Mouse (Mus musculus): ENCODE measurements around the gene Wwox.

The Wwox gene

DNA sequence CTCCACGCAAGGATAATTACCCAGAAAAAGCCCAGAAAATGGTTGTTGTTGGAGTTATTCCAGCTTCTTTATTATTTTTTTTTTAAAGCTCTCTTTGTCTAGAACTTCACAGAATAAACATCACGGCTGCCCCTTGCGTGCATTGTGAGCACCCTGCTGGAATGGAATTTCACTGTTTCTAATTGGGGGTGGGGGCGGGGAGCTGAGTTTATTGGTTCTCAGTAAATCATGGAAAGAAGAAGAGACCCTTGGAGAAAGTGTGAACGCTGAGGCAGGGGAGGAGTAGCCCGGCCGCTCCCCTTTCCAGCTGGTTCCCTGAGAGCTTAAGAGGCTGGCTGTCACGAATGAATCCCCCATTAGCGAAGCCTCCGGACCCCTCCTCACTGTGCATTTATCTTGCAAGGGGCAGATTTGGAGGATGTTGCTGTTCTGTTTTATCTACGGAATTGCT lies 436.7 kb downstream of the Wwox start:
- TF ChIP-seq GATA4 (IDR thresholded peaks at IDR 0.05; ENCODE audit: insufficient replicate concordance, low read length): no peak

DNA sequence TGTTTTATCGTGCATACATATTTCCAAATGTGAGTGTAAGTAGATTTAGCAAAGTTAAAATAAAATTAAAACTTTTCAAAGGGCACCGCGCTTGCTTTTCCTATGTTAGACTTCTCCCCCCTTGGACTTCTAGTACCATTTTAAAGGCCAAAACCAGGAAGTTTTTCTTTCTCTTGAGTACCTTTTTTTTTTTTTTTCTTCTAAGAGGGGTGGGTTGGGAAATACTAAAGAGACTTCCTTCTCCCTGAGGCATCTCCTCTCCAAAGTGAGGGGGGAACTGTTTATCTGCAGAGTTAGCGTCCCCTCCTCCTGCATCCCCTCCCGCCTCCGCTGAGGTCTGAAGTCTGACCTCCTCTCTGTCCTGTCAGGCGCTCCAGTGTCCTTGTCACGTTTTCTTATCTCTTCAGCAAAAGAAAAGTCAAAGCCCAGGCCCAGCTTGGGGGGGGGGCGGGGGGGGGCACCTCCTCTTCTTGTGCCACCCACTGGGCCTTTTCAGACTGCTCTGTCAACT lies 437.3 kb downstream of the Wwox start:
- TF ChIP-seq GATA4 (IDR thresholded peaks at IDR 0.05; ENCODE audit: insufficient replicate concordance, low read length): 0 out of 2 replicates have a peak, but pooled peaks have one; percentile 30

GRCm38 (mm10) chr8:114877234-114877633 lies 437.8 kb downstream of the Wwox start:
- no peak for TF ChIP-seq GATA4 (IDR thresholded peaks at IDR 0.05; ENCODE audit: insufficient replicate concordance, low read length)

DNA sequence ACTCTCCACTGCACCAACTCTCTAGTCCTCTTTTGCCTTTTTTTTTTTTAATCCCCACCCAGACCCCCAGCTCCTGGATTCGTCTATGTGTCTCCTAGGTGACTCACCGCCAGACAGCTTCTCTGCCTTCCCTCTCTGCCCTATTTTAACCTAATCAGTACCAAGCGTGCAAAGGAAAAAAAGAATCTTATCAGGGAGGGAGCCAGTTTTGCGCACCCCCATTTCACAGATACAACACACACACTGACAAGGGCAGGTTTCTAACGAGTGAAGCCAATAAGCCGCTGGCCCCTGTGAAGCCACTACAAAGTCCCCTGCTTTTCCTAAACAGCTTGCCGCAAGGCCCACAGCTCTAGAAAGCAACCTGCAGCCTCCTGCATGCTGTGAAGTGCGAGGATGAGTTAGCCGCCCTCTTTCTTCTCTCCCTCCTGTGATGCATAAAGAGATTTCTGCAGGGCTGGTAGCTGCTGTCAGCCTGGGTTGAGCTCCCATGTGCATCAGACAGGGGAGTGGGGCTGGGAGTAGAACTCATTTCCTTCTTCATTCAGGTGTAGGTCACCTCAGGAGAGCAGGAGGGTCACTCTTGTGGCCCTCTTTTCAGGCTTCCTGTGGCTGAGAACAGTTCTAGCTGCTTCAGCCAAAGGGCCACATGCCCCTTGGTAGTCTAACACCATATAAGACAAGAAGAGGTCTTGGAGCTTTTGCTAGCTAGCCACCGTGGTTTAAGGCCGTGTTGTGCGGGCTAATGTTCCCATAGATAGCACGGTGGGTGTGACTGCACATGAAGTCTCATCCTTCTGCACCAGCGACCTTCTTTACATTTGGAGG lies 439.2 kb downstream of the Wwox start:
- no peak for TF ChIP-seq GATA4 (IDR thresholded peaks at IDR 0.05; ENCODE audit: insufficient replicate concordance, low read length)

DNA sequence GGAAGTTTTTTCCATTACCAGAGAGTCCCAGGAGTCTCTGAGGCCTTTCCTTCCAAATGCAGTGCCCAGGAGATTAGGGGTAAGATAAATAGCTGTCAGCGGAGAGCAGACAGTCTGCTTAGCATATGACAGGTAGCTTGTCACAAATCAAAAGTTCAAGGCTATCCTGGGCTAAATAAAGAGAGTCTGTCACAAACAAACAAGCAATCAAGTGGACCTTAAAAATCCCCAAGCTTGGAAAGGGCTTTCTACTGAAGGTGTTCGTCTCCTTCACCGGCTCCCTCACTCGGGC lies 439.8 kb downstream of the Wwox start:
- TF ChIP-seq GATA4 (IDR thresholded peaks at IDR 0.05; ENCODE audit: insufficient replicate concordance, low read length): no peak

DNA sequence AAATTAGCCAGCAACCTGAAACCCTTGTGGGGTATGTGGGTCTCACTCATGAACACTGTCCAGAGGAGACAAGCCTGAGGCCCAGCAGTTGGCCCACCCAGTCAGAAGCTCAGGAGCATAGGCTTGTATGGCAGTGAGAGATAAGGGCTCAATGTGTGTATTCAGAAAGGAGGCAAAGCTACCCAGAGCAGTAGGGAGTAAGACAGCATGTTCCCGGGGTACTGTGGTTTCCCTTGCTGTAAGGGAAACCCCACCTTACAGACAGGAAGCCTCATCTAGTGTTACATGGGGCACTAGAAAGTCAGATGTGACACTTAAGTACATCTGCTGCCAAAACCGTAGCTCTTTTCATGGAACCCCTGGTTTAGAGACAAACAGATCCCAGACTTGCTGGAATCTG lies 440.2 kb downstream of the Wwox start:
- TF ChIP-seq GATA4 (IDR thresholded peaks at IDR 0.05; ENCODE audit: insufficient replicate concordance, low read length): no peak

GRCm38 (mm10) chr8:114880475-114881135 lies 441.1 kb downstream of the Wwox start:
- TF ChIP-seq GATA4 (IDR thresholded peaks at IDR 0.05; ENCODE audit: insufficient replicate concordance, low read length): no peak

GRCm38 (mm10) chr8:114881891-114882401 lies 442.5 kb downstream of the Wwox start:
- no peak for TF ChIP-seq GATA4 (IDR thresholded peaks at IDR 0.05; ENCODE audit: insufficient replicate concordance, low read length)

DNA sequence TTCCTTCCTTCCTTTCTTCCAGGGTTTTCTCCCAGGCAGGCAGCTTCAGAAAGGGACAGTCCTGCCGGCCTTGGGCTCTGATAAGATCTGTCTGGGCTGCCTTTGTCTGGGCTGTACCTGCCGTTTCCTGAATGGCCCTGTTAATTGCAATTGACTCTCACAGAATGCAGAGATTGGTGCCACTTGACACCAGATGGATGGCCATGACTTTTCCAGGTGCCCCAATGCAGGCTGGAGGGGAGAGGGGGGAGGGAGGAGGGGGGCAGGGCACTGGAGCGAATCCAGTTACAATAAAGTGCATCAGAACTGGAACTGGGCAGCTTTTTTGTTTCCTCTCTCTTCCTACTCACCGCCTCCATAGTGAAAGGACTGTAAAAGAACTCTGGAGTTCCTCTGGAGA lies 443.0 kb downstream of the Wwox start:
- no peak for TF ChIP-seq GATA4 (IDR thresholded peaks at IDR 0.05; ENCODE audit: insufficient replicate concordance, low read length)

- no peak for TF ChIP-seq GATA4 (IDR thresholded peaks at IDR 0.05; ENCODE audit: insufficient replicate concordance, low read length)
These were observed 443.6 kb downstream of the Wwox start for GRCm38 (mm10) chr8:114882936-114883606.

DNA sequence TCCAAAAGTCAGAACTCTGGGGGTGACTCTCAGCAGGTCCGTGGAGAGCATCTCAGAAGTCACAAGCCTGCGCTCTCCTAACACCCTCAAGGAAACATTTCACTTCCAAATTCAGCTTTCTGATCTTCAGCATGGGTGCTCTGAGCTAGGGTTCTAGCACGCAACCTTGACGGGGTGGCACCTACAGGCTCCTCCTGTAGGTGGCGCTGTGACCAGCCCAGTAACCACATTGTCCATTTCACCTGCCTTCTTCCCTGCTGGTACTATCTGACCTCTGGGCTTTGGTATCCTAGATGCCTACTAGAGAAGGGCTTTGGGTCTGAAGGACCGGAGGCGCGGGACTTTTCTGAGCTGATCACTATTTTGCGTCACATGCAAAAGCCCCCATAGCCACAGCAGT lies 444.5 kb downstream of the Wwox start:
- TF ChIP-seq GATA4 (IDR thresholded peaks at IDR 0.05; ENCODE audit: insufficient replicate concordance, low read length): no peak

DNA sequence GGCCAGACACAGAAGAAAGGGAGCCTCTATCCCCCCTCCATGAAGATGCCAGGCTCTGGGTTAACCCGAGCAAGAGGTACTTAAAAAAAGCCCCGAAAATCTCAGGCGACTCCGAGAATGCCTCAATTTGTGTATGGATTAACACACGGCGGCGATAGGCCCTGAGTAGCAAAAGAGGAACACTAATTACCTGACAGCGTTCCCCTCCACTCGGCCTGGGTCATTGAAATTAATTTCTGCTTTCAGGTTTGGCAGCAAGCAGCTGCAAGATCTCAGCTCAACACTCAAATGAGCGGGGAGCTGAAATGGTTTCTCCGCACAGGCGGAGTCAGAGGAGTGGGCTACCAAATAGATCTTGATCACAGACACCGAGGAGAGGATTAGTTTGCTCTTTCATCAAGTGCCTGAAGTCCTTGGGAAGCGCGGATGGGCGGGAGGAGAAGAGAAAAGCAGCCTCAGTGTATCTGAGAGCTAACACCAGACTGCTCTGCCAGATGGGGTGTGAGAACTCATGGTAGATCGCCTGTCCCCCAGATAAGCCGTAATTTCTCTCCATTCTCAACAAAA lies 445.7 kb downstream of the Wwox start:
- no peak for TF ChIP-seq GATA4 (IDR thresholded peaks at IDR 0.05; ENCODE audit: insufficient replicate concordance, low read length)

- TF ChIP-seq GATA4 (IDR thresholded peaks at IDR 0.05; ENCODE audit: insufficient replicate concordance, low read length): no peak
These were observed 448.9 kb downstream of the Wwox start for GRCm38 (mm10) chr8:114888388-114888787.

GRCm38 (mm10) chr8:114889578-114890374 lies 450.3 kb downstream of the Wwox start:
- no peak for TF ChIP-seq GATA4 (IDR thresholded peaks at IDR 0.05; ENCODE audit: insufficient replicate concordance, low read length)
